Comparison of ENCODE assay signal across 9 mouse cellular contexts in the genomic region with DNA sequence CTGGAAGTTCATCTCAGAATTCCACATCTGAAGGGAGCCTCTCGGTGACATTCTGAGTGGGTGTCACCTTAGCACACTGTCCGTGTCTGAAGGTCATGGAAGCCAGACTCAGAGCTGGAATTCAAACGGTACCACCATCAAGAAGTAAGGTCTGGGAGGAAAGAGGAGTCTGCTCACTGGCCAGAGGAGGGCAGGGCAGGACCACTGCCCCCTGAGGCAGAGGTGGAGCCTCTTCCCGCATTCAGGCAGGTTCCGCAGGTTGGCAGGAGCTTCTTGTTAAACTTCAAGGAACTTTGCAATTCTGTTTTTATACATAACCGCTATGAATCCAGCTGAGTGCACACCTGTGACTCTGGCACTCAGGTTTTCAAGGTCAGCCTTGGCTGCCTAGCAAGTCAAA.
DNase-seq lines count a peak whose midpoint lies in the region; ATAC-seq lines count a peak whose summit lies in the region.
"Had no signal": no experiment of that assay in that cellular context is flagged by ENCODE, and none has a peak within 500 bp of the region (broad histone marks: within the 10 kb centered on the region; RNA-seq: fewer than 3 reads in every experiment).

No protein-coding gene starts in this region.

- H3K27me3 ChIP-seq in neural tube, embryonic 15.5 days (replicated peaks) = peaks cover 25% of the 10 kb centered on the region
- H3K27me3 ChIP-seq in hindbrain, embryonic 14.5 days (ENCODE audit: control insufficient read depth, insufficient read depth, low read length) = peaks cover 31% of the 10 kb centered on the region

- DNase-seq in adrenal gland, postnatal 10 days = peak; percentile 43
- no peak for DNase-seq in adrenal gland, adult 8-10 months
- DNase-seq in retina, embryonic 14.5 days (ENCODE audit: low spot score) = peak; percentile 38
- DNase-seq in retina, postnatal 1 day = no peak
- peak; percentile 52 for DNase-seq in kidney, adult 9 months
- DNase-seq in spleen, postnatal 10 days (ENCODE audit: low spot score in 2 of 2) = no peak
- no peak for DNase-seq in hindbrain, embryonic 14.5 days (ENCODE audit: low spot score)
- DNase-seq: cerebellum, adult 11-12 months had no signal

- no peaks in the 10 kb centered on the region for H3K36me3 ChIP-seq in neural tube, embryonic 15.5 days
- no peaks in the 10 kb centered on the region for H3K36me3 ChIP-seq in hindbrain, embryonic 14.5 days (replicated peaks; ENCODE audit: control insufficient read depth, insufficient read depth)

- ATAC-seq in neural tube, embryonic 15.5 days (ENCODE audit: low FRiP score) = no peak
- ATAC-seq in hindbrain, embryonic 14.5 days (ENCODE audit: low FRiP score) = no peak

- 0 out of 2 replicates have a peak overlapping the region, but pooled peaks have one; percentile 3 for H3K4me2 ChIP-seq in neural tube, embryonic 15.5 days
- H3K4me2 ChIP-seq in hindbrain, embryonic 14.5 days (replicated peaks) = no peak overlapping the region

- peaks cover 37% of the 10 kb centered on the region for H3K4me1 ChIP-seq in neural tube, embryonic 15.5 days
- peaks cover 22% of the 10 kb centered on the region for H3K4me1 ChIP-seq in hindbrain, embryonic 14.5 days (replicated peaks; ENCODE audit: control insufficient read depth, insufficient read depth, low read length)

- no peak overlapping the region for H3K9ac ChIP-seq in neural tube, embryonic 15.5 days (replicated peaks)
- no peak overlapping the region for H3K9ac ChIP-seq in hindbrain, embryonic 14.5 days

- H3K27ac ChIP-seq in neural tube, embryonic 15.5 days (replicated peaks) = no peak overlapping the region
- H3K27ac ChIP-seq in hindbrain, embryonic 14.5 days = no peak overlapping the region

- 26% methylated on average over 6 of the region's 6 CpGs for WGBS in neural tube, embryonic 15.5 days
- 45% methylated on average over 6 of the region's 6 CpGs for WGBS in hindbrain, embryonic 14.5 days

- no peak overlapping the region for H3K4me3 ChIP-seq in neural tube, embryonic 15.5 days (replicated peaks)
- H3K4me3 ChIP-seq in hindbrain, embryonic 14.5 days (replicated peaks; ENCODE audit: low read length) = no peak overlapping the region

- no peaks in the 10 kb centered on the region for H3K9me3 ChIP-seq in neural tube, embryonic 15.5 days (replicated peaks)
- no peaks in the 10 kb centered on the region for H3K9me3 ChIP-seq in hindbrain, embryonic 14.5 days (ENCODE audit: control insufficient read depth, low read length)

Comparison
In these comparisons a context has a peak if more than half of its experiments do, and no peak if none do; other contexts are left out.
1. DNase-seq: peak in adrenal gland, postnatal 10 days (single experiment), retina, embryonic 14.5 days (single experiment) and kidney, adult 9 months (single experiment); none in adrenal gland, adult 8-10 months (single experiment), retina, postnatal 1 day (single experiment), spleen, postnatal 10 days (0 of 2) and hindbrain, embryonic 14.5 days (single experiment).